Mouse (Mus musculus) left cerebral cortex, adult 2 months (tissue): ENCODE results near the gene Retreg3. TPM values are rescaled to one million over a fixed set of nuclear protein-coding genes. Genes with fewer than 3 reads are reported as not detected.
A peak's percentile ranks its signal among the peaks of the same experiment; 100 is the strongest.

Experiments
- DNase-seq, 2 experiments: peaks; one replicate each; pipeline ENCODE4 v3.0.0; 2021 to 2022; ENCODE audit warnings: low spot score in 2 of 2, mixed read lengths in 1 of 2; ENCODE audit errors: extremely low spot score in 1 of 2
- H3K27ac ChIP-seq: fragments of 200-600 bp; 2 replicates; pipeline ENCODE4 v1.8.1; 2022
- H3K4me3 ChIP-seq: fragments of 200-600 bp; 2 replicates; pipeline ENCODE4 v1.8.1; 2022
- CTCF ChIP-seq: fragments of 200-600 bp; IDR thresholded peaks from 2 replicates; pipeline ENCODE4 v1.8.1; 2022; ENCODE audit warnings: antibody characterized with exemption, mild to moderate bottlenecking, moderate library complexity
- intact Hi-C: fragments of 180-260 bp; cut with DNase I; formaldehyde crosslinking; loops from one replicate; pipeline ENCODE4 v1.15.1; 2025
- total RNA-seq, 2 experiments: library from RNA; stranded (reverse); gene quantifications; 2 replicates each; pipeline ENCODE4 v1.2.3; 2021

The Retreg3 gene
- total RNA-seq, 2 experiments from 2014 or later = 50.7 to 56.6 TPM

- intact Hi-C loops = loop anchor here (2.0 kb wide), 1 partner anchor 94 kb away; no protein-coding TSS in a partner anchor
- Histone ChIP-seq H3K4me3 (peak overlapping the region; percentile 91), H3K27ac (peak overlapping the region; percentile 96)
- no peak for TF ChIP-seq CTCF
- DNase-seq = no peak
Measured at GRCm38 (mm10) chr11:101083083-101083697, 36.5 kb downstream of the Retreg3 start.

- peak; percentile 87 to 89 for DNase-seq
- Histone ChIP-seq H3K4me3 (peak within 1 kb of the TSS; percentile 91), H3K27ac (peak within 1 kb of the TSS; percentile 96)
- intact Hi-C loops = loop anchor here (2.0 kb wide), 1 partner anchor 94 kb away; no protein-coding TSS in a partner anchor
- TF ChIP-seq CTCF = peak; percentile 55
Measured at GRCm38 (mm10) chr11:101082208-101083082, 37.2 kb downstream of the Retreg3 start, which contains the start of gene Coasy. Gene Coasy (plus strand): TSS chr11:101082565.

GRCm38 (mm10) chr11:101081659-101082058 lies 38.0 kb downstream of the Retreg3 start:
- peak overlapping the region; percentile 91 for H3K4me3 ChIP-seq
- no peak for DNase-seq
- peak overlapping the region; percentile 90 for H3K27ac ChIP-seq
- intact Hi-C loops = loop anchor here (2.0 kb wide), 1 partner anchor 95 kb away; no protein-coding TSS in a partner anchor
- no peak for TF ChIP-seq CTCF

- DNase-seq = no peak
- intact Hi-C loops = no loop called here
- no peak for TF ChIP-seq CTCF
- Histone ChIP-seq H3K4me3 (no peak overlapping the region), H3K27ac (no peak overlapping the region)
Measured at GRCm38 (mm10) chr11:101080421-101080820, 39.3 kb downstream of the Retreg3 start.

GRCm38 (mm10) chr11:101079746-101080145 lies 39.9 kb downstream of the Retreg3 start:
- no peak overlapping the region for H3K4me3 ChIP-seq
- intact Hi-C loops = no loop called here
- no peak overlapping the region for H3K27ac ChIP-seq
- TF ChIP-seq CTCF = no peak
- DNase-seq = no peak

- DNase-seq = no peak
- Histone ChIP-seq H3K4me3 (no peak within 1 kb of the TSS), H3K27ac (no peak within 1 kb of the TSS)
- intact Hi-C loops = no loop called here
- TF ChIP-seq CTCF = no peak
Measured at GRCm38 (mm10) chr11:101078121-101078520, 41.6 kb downstream of the Retreg3 start, which contains the start of gene Hsd17b1. Gene Hsd17b1 (plus strand): TSS chr11:101078411.

GRCm38 (mm10) chr11:101071810-101072428 lies 47.8 kb downstream of the Retreg3 start:
- DNase-seq = no peak
- no peak overlapping the region for H3K27ac ChIP-seq
- no peak overlapping the region for H3K4me3 ChIP-seq
- intact Hi-C loops = no loop called here
- TF ChIP-seq CTCF = no peak

- Histone ChIP-seq H3K4me3 (peak overlapping the region; percentile 87), H3K27ac (no peak overlapping the region)
- no peak for TF ChIP-seq CTCF
- intact Hi-C loops = no loop called here
- DNase-seq = no peak
Measured at GRCm38 (mm10) chr11:101070987-101071386, 48.7 kb downstream of the Retreg3 start.

GRCm38 (mm10) chr11:101070189-101070527 lies 49.5 kb downstream of the Retreg3 start:
- no peak for TF ChIP-seq CTCF

GRCm38 (mm10) chr11:101069391-101070188 lies 50.1 kb downstream of the Retreg3 start, which contains the start of gene Naglu:
Gene Naglu (plus strand): TSS chr11:101070012.
- TF ChIP-seq CTCF = no peak
- H3K27ac ChIP-seq = peak within 1 kb of the TSS; percentile 89
- intact Hi-C loops = no loop called here
- DNase-seq = peak; percentile 93 to 95
- peak within 1 kb of the TSS; percentile 87 for H3K4me3 ChIP-seq

More at GRCm38 (mm10) chr11:101070189-101070527, 49.5 kb downstream of the Retreg3 start:
- intact Hi-C loops = no loop called here
- no peak for DNase-seq
- Histone ChIP-seq H3K4me3 (peak overlapping the region; percentile 87), H3K27ac (peak overlapping the region; percentile 89)
